ENCODE assay signal across 13 mouse cellular contexts in the genomic region with DNA sequence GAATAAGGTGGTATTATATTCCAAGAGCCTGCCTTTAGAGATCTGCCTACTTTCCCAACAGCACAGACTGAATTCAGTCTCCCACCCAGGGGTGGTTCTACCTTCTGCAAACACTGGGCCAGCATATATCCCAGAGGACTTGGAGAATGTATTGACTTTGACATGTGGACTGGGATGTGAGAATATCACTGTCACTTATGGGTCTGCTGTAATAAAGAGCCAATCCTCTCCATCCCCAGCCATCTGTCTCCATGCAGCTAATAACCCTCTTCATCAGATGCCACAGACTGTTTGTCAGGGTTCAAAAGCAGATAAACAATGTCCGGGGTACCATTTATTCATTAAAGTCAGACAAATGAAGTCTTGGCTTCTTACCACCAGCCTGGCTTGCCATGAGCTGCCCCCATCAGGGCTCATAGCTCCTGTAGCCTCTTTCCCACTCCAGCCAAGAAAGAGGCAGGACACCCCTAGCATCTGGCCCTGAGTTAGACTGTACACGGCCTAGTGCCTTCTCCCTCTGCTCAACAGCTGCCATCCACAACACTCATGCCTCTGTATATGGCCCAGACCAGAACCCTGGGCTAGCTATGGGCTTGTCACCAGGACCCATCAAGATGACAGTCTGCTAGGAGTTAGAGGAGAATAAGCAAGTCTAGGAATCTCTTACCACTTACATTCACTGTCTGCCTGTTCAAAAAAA.
A peak's percentile ranks its signal among the peaks of the same experiment; 100 is the strongest.
DNase-seq lines count a peak whose midpoint lies in the region; ATAC-seq and TF ChIP-seq lines count a peak whose summit lies in the region.
"Had no signal": no experiment of that assay in that cellular context is flagged by ENCODE, and none has a peak within 500 bp of the region (broad histone marks: within the 10 kb centered on the region; RNA-seq: fewer than 3 reads in every experiment).

No protein-coding gene starts in this region.

- no peaks in the 10 kb centered on the region for H3K27me3 ChIP-seq in hindbrain, embryonic 12.5 days
- no peaks in the 10 kb centered on the region for H3K27me3 ChIP-seq in hindbrain, embryonic 11.5 days (ENCODE audit: control insufficient read depth, insufficient read depth, low read length)
- H3K27me3 ChIP-seq in midbrain, embryonic 13.5 days = 0 out of 2 replicates have a peak, but pooled peaks cover 4% of the 10 kb centered on the region
- H3K27me3 ChIP-seq in midbrain, embryonic 11.5 days (ENCODE audit: control insufficient read depth, insufficient read depth, low read length) = no peaks in the 10 kb centered on the region
- no peaks in the 10 kb centered on the region for H3K27me3 ChIP-seq in forebrain, postnatal 0 days (ENCODE audit: insufficient read depth, low read length)
- H3K27me3 ChIP-seq in neural tube, embryonic 13.5 days = no peaks in the 10 kb centered on the region
- H3K27me3 ChIP-seq: embryonic facial prominence, embryonic 12.5 days; liver, embryonic 12.5 days had no signal

- H3K4me3 ChIP-seq in hindbrain, embryonic 12.5 days = no peak overlapping the region
- H3K4me3 ChIP-seq in hindbrain, embryonic 11.5 days (ENCODE audit: low read depth, low read length) = no peak overlapping the region
- H3K4me3 ChIP-seq in midbrain, embryonic 13.5 days (replicated peaks) = no peak overlapping the region
- H3K4me3 ChIP-seq in midbrain, embryonic 11.5 days (ENCODE audit: low read depth, low read length) = no peak overlapping the region
- no peak overlapping the region for H3K4me3 ChIP-seq in forebrain, postnatal 0 days (ENCODE audit: low read depth, low read length)
- H3K4me3 ChIP-seq in neural tube, embryonic 13.5 days = no peak overlapping the region
- H3K4me3 ChIP-seq: embryonic facial prominence, embryonic 12.5 days; erythroblast, embryonic 14.5 days; limb, embryonic 12.5 days; liver, embryonic 12.5 days had no signal

- 74% methylated on average over 2 of the region's 2 CpGs for WGBS in hindbrain, embryonic 12.5 days
- 69% methylated on average over 2 of the region's 2 CpGs for WGBS in hindbrain, embryonic 11.5 days
- WGBS in midbrain, embryonic 13.5 days = 73% methylated on average over 2 of the region's 2 CpGs
- WGBS in midbrain, embryonic 11.5 days = 91% methylated on average over 2 of the region's 2 CpGs
- 44% methylated on average over 2 of the region's 2 CpGs for WGBS in forebrain, postnatal 0 days
- WGBS in neural tube, embryonic 13.5 days = 87% methylated on average over 2 of the region's 2 CpGs

- no peak overlapping the region for H3K9ac ChIP-seq in hindbrain, embryonic 12.5 days
- H3K9ac ChIP-seq in hindbrain, embryonic 11.5 days (ENCODE audit: low read depth, low read length) = no peak overlapping the region
- H3K9ac ChIP-seq in midbrain, embryonic 13.5 days (replicated peaks) = no peak overlapping the region
- no peak overlapping the region for H3K9ac ChIP-seq in midbrain, embryonic 11.5 days (ENCODE audit: low read length)
- H3K9ac ChIP-seq in forebrain, postnatal 0 days = no peak overlapping the region
- H3K9ac ChIP-seq in neural tube, embryonic 13.5 days = no peak overlapping the region
- H3K9ac ChIP-seq: embryonic facial prominence, embryonic 12.5 days; limb, embryonic 12.5 days; liver, embryonic 12.5 days had no signal

- ATAC-seq in hindbrain, embryonic 12.5 days (ENCODE audit: low FRiP score) = peak; percentile 52; the same call in 1 of the 2 replicates
- no peak for ATAC-seq in hindbrain, embryonic 11.5 days (ENCODE audit: low FRiP score)
- peak; percentile 45; the same call in 1 of the 2 replicates for ATAC-seq in midbrain, embryonic 13.5 days
- no peak for ATAC-seq in midbrain, embryonic 11.5 days (ENCODE audit: low FRiP score)
- peak; percentile 36; the same call in 1 of the 2 replicates for ATAC-seq in forebrain, postnatal 0 days
- no peak for ATAC-seq in neural tube, embryonic 13.5 days (ENCODE audit: low read depth)
- ATAC-seq: liver, embryonic 12.5 days had no signal

- H3K27ac ChIP-seq in hindbrain, embryonic 12.5 days = no peak overlapping the region
- no peak overlapping the region for H3K27ac ChIP-seq in hindbrain, embryonic 11.5 days (ENCODE audit: low read depth, low read length)
- no peak overlapping the region for H3K27ac ChIP-seq in midbrain, embryonic 13.5 days
- no peak overlapping the region for H3K27ac ChIP-seq in midbrain, embryonic 11.5 days (ENCODE audit: low read depth, low read length)
- no peak overlapping the region for H3K27ac ChIP-seq in forebrain, postnatal 0 days (ENCODE audit: low read depth, low read length)
- peak overlapping the region; percentile 63 for H3K27ac ChIP-seq in neural tube, embryonic 13.5 days (replicated peaks)
- H3K27ac ChIP-seq: embryonic facial prominence, embryonic 12.5 days; limb, embryonic 12.5 days; liver, embryonic 12.5 days had no signal

- H3K36me3 ChIP-seq in hindbrain, embryonic 12.5 days = no peaks in the 10 kb centered on the region
- H3K36me3 ChIP-seq in hindbrain, embryonic 11.5 days (ENCODE audit: control insufficient read depth, insufficient read depth, low read length) = no peaks in the 10 kb centered on the region
- H3K36me3 ChIP-seq in midbrain, embryonic 13.5 days = no peaks in the 10 kb centered on the region
- H3K36me3 ChIP-seq in midbrain, embryonic 11.5 days (ENCODE audit: control insufficient read depth, insufficient read depth, low read length) = no peaks in the 10 kb centered on the region
- no peaks in the 10 kb centered on the region for H3K36me3 ChIP-seq in forebrain, postnatal 0 days (ENCODE audit: insufficient read depth)
- H3K36me3 ChIP-seq in neural tube, embryonic 13.5 days = no peaks in the 10 kb centered on the region
- H3K36me3 ChIP-seq: embryonic facial prominence, embryonic 12.5 days; limb, embryonic 12.5 days; liver, embryonic 12.5 days had no signal

- H3K4me2 ChIP-seq in hindbrain, embryonic 12.5 days (replicated peaks) = no peak overlapping the region
- H3K4me2 ChIP-seq in hindbrain, embryonic 11.5 days (replicated peaks; ENCODE audit: low read depth, low read length) = no peak overlapping the region
- no peak overlapping the region for H3K4me2 ChIP-seq in midbrain, embryonic 13.5 days (replicated peaks)
- no peak overlapping the region for H3K4me2 ChIP-seq in midbrain, embryonic 11.5 days
- H3K4me2 ChIP-seq in forebrain, postnatal 0 days (ENCODE audit: low read depth) = no peak overlapping the region
- H3K4me2 ChIP-seq in neural tube, embryonic 13.5 days = no peak overlapping the region
- H3K4me2 ChIP-seq: embryonic facial prominence, embryonic 12.5 days; limb, embryonic 12.5 days; liver, embryonic 12.5 days had no signal

- H3K4me1 ChIP-seq in hindbrain, embryonic 12.5 days = 0 out of 2 replicates have a peak, but pooled peaks cover 3% of the 10 kb centered on the region
- no peaks in the 10 kb centered on the region for H3K4me1 ChIP-seq in hindbrain, embryonic 11.5 days (replicated peaks; ENCODE audit: control insufficient read depth, insufficient read depth, low read length)
- H3K4me1 ChIP-seq in midbrain, embryonic 13.5 days (replicated peaks) = peaks cover 6% of the 10 kb centered on the region; the same call in 1 of the 2 replicates
- no peaks in the 10 kb centered on the region for H3K4me1 ChIP-seq in midbrain, embryonic 11.5 days (ENCODE audit: control insufficient read depth, insufficient read depth, low read length)
- no peaks in the 10 kb centered on the region for H3K4me1 ChIP-seq in forebrain, postnatal 0 days (ENCODE audit: insufficient read depth)
- peaks cover 41% of the 10 kb centered on the region for H3K4me1 ChIP-seq in neural tube, embryonic 13.5 days (replicated peaks)
- H3K4me1 ChIP-seq: embryonic facial prominence, embryonic 12.5 days; limb, embryonic 12.5 days; liver, embryonic 12.5 days had no signal

- DNase-seq in hindbrain, embryonic 11.5 days (ENCODE audit: low spot score) = no peak
- DNase-seq in midbrain, embryonic 11.5 days (ENCODE audit: low spot score, missing footprints) = no peak
- no peak for DNase-seq in forebrain, postnatal 0 days
- no peak for DNase-seq in thymus, adult 18-20 months
- DNase-seq: cerebellum, adult 8-10 months; gastrocnemius, postnatal 25 days had no signal

- no peak for TF ChIP-seq CTCF in forebrain, postnatal 0 days (IDR thresholded peaks at IDR 0.05; ENCODE audit: low read depth)

- no peaks in the 10 kb centered on the region for H3K9me3 ChIP-seq in hindbrain, embryonic 12.5 days (replicated peaks)
- H3K9me3 ChIP-seq in hindbrain, embryonic 11.5 days (ENCODE audit: control insufficient read depth, low read length) = no peaks in the 10 kb centered on the region
- no peaks in the 10 kb centered on the region for H3K9me3 ChIP-seq in midbrain, embryonic 13.5 days
- no peaks in the 10 kb centered on the region for H3K9me3 ChIP-seq in midbrain, embryonic 11.5 days (ENCODE audit: control insufficient read depth, low read length)
- no peaks in the 10 kb centered on the region for H3K9me3 ChIP-seq in forebrain, postnatal 0 days (ENCODE audit: low read length)
- H3K9me3 ChIP-seq in neural tube, embryonic 13.5 days = no peaks in the 10 kb centered on the region
- H3K9me3 ChIP-seq: embryonic facial prominence, embryonic 12.5 days; limb, embryonic 12.5 days; liver, embryonic 12.5 days had no signal

Comparison
In these comparisons a context has a peak if more than half of its experiments do, and no peak if none do; other contexts are left out.
1. ATAC-seq: peak in hindbrain, embryonic 12.5 days (single experiment), midbrain, embryonic 13.5 days (single experiment) and forebrain, postnatal 0 days (single experiment); none in hindbrain, embryonic 11.5 days (single experiment), midbrain, embryonic 11.5 days (single experiment) and neural tube, embryonic 13.5 days (single experiment).